Mouse (Mus musculus): ENCODE results near the gene Nme6. TPM values are rescaled to one million over a fixed set of nuclear protein-coding genes. Genes with fewer than 3 reads are reported as not detected.
A peak's percentile ranks its signal among the peaks of the same experiment; 100 is the strongest.

The Nme6 gene
- total RNA-seq, 2 experiments from 2014 or later, result 8.3 to 10.1 TPM

DNA sequence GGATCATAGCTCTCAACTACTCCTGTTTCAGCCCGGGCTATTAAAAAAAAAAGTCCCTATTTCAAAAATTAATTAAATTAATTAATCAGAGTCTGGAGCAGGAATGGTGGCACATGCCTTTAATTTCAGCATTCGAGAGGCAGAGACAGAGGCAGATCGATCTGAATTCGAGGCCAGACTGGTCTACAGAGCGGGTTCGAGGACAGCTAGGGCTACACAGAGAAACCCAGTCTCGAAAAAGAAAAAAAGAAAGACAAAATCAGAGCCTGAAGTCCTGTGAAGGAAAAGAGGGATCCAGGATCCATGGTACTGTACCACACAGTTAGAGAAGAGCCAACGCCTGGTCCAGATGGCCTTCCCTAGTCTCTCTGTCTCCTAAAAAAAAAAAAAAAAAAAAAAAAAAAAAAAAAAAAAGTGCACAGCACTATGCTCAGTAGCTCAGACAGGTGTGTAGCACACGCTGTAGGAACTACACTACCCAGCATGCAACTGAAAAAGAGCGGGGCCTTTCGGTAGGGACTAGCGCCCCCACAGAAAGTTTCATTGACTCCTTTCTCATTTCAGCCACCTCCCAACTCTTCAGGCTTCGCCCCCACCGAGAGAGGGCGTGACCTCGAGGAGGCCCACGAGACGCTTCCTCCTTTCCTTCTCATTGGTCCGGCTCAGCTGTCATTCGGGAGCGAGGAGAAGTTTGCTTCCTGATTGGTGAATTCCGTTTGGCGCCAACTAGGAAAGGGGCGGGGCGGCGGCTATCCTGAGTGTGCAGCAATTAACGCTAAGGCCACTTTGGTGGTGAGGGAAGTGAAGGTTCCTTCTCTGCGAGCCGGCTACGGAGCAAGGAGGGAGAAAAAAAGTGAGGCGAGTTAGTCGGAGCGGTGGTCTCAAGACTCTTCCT, 42.5 kb downstream of the Nme6 start, which contains the start of gene Cdc25a:
Gene Cdc25a (plus strand): TSS at position 783 of the 895 bp plus-strand sequence.
- DNase-seq, result peak; percentile 95

GRCm38 (mm10) chr9:109875695-109876601, 43.4 kb downstream of the Nme6 start:
- peak in 1 of 2 experiments; percentile 49 for DNase-seq

DNA sequence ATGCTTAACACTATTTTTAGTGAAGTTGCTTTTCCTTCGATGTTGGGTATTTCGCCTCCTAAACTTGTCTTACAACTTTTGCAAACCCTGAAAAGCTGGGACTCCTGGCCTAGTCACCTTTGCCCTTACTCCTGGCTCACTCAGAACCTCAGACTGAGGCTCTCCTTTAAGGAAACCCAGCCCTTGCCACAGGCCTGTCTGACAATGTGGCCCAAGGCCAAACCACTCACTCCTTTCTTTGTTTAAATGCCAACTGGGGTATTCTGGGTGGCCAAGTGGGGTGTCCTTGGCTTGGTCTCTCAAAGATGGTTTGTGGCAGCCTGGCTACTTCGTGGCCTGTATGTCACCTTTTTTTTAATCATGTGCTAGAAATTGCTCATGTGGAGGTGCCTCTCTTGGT, 44.2 kb downstream of the Nme6 start:
- DNase-seq, result no peak

DNA sequence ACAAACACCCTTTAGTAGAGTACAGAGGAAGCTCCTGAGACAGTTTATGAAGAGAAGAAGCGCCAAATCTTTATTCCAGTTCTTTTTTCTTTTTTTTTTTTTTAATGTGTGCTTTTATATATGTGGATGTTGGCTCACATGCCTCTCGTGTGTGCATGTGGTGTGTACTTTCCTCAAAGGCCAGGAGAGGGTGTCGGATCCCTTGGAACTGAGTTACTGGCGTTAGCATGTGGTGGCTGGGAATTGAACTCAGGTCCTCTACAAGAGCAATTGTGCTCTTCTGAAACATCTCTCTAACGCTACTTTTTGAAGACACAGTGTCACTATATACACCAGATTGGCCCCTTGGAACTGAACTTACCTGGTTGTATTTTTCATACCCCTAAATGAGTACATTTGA, 45.1 kb downstream of the Nme6 start:
- DNase-seq, result no peak

DNA sequence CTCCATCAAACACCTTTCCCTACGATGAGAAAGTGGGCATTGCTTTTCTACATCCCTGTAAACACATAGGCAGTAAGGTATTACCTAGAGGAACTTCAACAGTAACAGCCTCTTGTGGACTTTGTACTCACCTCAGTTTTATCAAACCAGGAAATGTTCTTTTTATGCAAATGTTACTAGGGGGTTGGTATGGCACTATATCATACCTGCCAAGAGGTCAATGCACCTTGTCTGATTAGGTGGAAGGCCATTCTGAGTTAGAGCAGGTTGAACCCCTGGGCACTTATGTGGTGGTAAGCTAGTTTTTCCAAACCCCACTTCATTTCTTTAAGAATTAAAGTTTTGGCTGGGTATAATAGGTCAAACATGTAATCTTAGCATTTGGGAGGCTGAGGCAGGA, 46.8 kb downstream of the Nme6 start:
- no peak for DNase-seq

DNA sequence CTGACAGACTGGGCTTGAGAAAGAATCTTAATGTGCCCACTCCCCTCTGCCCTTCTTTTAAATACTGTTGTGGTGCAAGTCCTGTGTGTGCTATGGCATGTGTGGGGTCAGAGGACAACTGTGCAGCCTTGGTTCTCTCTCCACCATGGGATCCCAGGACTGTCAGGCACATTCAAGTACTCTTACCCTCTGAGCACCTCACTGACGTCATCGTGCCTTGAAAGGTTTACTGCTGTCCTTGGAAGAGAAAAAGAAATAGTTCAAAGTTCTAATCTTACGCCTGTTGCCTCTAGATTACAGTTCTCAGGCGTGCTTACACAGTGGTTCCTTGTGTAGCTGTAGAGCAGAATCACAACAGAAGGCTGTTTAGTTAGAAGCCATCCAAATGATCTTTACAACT, 53.7 kb downstream of the Nme6 start:
- DNase-seq, result no peak

GRCm38 (mm10) chr9:109887321-109887720, 54.8 kb downstream of the Nme6 start:
- DNase-seq, result no peak

DNA sequence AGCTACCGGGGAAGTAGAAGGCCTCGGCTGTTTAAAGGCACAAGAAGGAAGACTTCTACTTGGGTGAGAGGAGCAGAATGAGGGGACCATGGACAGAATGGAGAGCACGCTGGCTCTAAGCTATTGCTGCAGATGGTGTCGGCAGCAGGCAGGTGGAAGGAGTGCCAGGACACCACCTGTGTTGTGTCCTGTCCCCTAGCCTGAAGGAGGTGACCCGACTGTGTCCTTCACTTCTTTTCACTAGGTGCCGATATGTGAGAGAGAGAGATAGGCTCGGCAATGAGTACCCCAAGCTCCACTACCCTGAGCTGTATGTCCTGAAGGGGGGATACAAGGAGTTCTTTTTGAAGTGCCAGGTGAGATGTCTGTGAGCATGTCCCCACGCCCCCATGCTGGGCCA, 59.0 kb downstream of the Nme6 start:
- no peak for DNase-seq

Small RNA genes within 50 kb of the gene (microRNA-seq; reads per million reads assigned to microRNA genes)
- 0 reads per million in 2 experiments for gene Mir7089

Other genes starting within 250 kb of the Nme6 start
- gene Fbxw24, start 206.7 kb upstream of the Nme6 start, total RNA-seq (2021), result not detected
- not detected for gene Fbxw25, start 168.1 kb upstream of the Nme6 start, total RNA-seq (2021)
- gene Fbxw18, start 130.0 kb upstream of the Nme6 start, total RNA-seq (2021), result not detected
- not detected for gene Fbxw26, start 86.7 kb upstream of the Nme6 start, total RNA-seq (2021)
- not detected for gene Fbxw27, start 42.1 kb upstream of the Nme6 start, total RNA-seq (2021)
- 10 to 100 TPM; 60.4 to 73.2 TPM for gene Spink8, start 20.5 kb upstream of the Nme6 start, total RNA-seq (2021)
- gene Camp, start 16.9 kb downstream of the Nme6 start, total RNA-seq (2021), result not detected
- 1 to 10 TPM; 4.4 to 5.0 TPM for gene Cdc25a, start 42.8 kb downstream of the Nme6 start, total RNA-seq (2021)
- 100 to 1,000 TPM; 555 to 604 TPM for gene Map4, start 98.7 kb downstream of the Nme6 start, total RNA-seq (2021)